Mouse (Mus musculus) ovary, postnatal 36 days (tissue): Measurements from ENCODE around the gene Nptxr.

Experiments
- DNase-seq: peaks from one replicate; pipeline ENCODE4 v3.0.0; 2022; ENCODE audit warnings: low spot score, mixed read lengths

The Nptxr gene

GRCm38 (mm10) chr15:79804352-79805071 lies at the start of gene Nptxr:
Gene Nptxr (minus strand): TSS chr15:79804766.
- DNase-seq = peak; percentile 64

DNA sequence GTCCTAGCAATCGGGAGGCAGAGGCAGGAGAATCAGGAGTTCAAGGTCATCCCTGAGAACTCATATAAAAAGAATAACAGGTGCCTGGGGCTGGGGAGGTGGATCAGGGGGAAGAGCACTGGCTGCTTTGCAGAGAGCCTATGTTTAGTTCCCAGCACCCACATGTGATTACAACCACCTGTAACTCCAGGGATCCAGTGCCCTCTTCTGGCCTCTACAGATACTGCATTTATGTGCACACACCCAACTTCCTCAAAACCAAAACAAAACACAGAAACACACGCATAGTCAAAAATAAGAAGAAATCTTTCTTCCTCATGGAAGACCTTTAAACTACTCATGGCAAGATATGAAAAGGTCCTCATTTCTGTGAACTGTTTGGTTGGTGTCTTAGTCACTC lies 45.6 kb upstream of the Nptxr start:
- no peak for DNase-seq

DNA sequence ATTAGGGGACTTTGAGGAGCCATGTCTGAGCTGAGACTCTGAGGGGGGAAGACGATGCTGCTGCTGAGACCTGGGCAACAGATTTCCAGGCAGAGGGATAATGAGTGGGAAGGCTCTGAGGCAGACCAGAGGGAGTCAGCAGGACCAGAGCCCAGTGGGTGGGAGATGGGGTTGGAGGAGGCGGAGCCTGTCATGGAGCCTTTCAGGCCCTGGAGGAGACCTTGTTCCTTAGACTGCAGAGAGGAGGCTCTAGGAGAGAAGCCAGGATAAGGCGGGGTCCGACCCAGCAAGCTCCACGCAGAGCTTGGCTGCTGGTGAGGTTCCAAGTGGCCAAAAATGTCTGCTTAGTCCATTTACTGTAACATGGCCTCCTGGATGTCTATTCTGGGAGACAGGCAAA lies 42.5 kb upstream of the Nptxr start:
- DNase-seq = no peak

GRCm38 (mm10) chr15:79845986-79846385 lies 41.4 kb upstream of the Nptxr start:
- no peak for DNase-seq

- DNase-seq = no peak
Observed at GRCm38 (mm10) chr15:79842985-79843384, 38.4 kb upstream of the Nptxr start.

DNA sequence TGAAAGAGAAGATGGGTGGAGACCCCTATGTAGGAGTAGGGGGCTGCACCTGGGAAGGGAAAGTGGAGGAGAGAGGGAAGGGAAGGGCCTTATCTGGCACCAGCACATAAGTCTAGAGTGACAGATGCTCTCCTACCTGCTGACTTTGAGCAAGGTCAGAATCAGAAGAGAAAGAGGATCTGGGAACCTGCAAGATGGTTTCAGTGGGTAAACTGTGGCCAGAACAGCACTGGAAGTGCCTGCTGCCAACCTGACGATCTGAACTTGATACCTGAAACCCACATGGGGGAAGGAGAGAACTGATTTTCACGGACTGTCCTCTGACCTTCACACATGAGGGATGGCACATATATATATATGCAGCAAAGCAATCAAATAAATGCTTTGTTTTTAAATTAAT lies 35.7 kb upstream of the Nptxr start:
- DNase-seq = no peak

GRCm38 (mm10) chr15:79834881-79835260 lies 30.3 kb upstream of the Nptxr start:
- no peak for DNase-seq

- DNase-seq = peak; percentile 98
Observed at GRCm38 (mm10) chr15:79834130-79834880, 29.7 kb upstream of the Nptxr start, which contains the start of the genes Npcd and Cbx6. Gene Npcd (minus strand): TSS chr15:79834237. Gene Cbx6 (minus strand): TSS chr15:79834688.

DNA sequence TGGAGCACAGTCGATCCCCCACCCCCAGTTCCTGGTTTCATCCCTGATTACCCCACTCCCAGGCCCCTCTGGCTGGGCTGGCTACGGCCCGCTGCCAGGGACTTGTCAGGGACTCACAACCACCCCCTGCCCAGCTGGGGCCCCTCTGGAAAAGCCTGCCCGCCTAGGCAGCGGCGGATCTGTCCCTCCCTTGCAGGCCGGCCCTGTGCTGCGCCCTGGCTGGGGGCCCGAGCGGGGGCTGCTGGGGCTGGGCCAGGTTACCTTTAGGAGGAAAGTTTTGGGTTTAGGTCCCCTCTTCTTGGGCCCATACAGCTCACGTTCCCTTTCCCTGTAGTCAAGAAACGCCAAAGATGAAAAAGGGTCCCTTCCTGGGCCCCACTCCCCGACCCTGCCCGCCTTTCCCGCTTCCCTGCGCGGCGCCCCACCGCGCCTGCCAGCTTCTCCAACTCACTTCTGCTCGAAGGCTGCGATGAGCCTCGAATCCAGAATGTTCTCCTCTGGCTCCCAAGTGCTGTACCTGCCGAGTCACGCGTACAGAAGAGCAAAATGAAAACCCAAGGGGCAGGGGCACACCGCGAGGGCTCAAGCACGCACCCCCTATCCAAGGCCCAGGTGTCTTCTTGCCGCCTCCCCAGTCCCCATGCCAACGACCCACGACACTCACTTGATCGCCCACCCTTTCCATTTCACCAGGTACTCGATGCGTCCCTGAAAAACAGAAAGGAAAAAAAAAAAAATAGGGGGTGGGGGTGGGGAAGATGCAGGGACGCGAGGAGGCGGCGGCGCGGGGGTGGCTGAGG lies 28.9 kb upstream of the Nptxr start:
- peak; percentile 53 for DNase-seq

DNA sequence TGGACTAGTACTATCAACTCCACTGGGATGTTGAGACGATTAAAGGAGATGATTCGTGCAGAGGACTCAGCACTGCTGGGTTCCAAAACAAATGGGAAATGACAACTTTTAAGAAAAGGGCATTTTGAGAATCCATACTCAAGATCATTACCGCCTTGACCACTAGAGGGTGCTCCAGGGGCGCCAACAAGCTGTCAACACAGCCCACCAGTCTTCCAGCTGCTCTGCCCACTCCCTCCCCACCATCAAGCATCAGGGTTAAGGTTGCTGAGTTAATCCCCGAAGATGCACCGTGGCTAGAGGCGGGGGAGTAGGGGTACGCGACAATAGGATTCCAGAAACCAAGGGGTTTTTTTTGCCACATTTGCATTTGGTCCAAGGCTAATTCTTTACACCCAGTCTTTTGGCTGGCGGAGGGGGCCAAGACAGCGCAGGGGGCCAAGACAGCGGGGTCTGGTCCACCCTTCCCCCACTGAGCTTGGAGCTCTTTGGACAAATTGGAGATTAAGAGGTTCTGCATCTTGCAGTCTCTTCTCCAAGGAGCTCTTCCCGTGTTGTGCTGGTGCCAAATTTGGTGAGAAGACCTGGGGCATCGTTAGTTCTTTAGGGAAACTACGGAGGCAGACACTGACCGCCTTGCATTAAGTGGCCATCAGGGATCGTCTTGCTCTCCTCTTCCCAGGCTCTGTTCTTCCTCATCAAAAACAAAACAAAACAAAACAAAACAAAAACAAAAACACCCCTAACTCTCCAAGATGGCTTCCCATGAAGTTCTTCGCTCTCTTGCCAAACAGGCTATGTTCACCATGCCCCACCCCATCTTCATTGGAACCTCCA lies 27.7 kb upstream of the Nptxr start:
- peak; percentile 58 for DNase-seq

DNA sequence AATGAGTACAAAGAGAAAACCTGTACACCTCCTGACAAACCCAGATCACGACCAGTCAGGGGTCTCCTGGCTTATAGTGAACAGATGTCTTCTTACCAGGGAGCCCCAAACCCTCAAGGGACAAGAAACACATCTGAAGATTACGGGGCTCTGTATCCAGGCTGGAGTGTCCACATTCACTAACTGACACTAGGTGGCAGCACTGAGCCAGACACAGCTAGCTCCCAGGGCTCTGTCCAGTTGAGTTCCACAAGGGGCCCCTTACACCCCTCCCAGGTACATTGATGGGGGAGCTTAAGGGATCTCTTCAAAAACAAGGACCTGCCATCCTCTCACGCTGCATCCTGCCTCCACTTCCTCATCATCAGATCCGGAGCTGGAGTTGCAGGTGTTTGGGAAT lies 25.8 kb upstream of the Nptxr start:
- DNase-seq = peak; percentile 60

GRCm38 (mm10) chr15:79829431-79829830 lies 24.9 kb upstream of the Nptxr start:
- DNase-seq = no peak

DNA sequence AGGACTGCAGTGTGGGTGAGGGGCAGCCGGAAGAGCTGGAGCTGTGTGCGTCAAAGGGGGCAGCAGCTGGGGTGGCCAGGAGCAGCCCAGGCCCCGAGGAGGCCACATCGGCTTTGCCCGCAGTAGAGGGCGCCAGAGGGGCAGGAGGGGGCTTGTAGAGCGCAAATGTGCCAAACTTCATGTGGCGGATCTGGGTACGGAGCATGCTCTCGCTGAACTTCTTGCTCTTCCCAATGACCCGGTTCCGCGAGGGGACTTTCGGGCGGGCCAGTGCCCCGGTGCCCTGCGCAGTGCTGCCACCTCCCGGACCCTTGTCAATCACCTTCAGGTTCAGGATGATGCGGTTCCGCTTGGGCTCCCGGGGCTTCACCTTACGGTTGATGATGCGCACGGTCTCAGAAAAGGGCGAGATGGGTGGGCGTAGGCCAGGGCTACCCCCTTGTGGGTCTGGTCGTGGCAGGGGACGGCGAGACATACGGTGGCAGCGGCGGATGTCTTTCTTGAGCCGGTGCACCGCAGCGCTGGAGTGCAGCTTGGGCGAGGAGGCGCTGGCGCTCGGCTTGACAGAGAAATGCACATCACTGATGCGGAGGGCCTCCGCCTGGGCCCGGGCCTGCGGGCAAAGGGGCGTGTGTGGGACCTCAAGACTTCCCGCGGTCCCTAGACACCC lies 23.9 kb upstream of the Nptxr start:
- peak; percentile 49 for DNase-seq

- DNase-seq = no peak
Observed at GRCm38 (mm10) chr15:79827778-79828210, 23.2 kb upstream of the Nptxr start.

DNA sequence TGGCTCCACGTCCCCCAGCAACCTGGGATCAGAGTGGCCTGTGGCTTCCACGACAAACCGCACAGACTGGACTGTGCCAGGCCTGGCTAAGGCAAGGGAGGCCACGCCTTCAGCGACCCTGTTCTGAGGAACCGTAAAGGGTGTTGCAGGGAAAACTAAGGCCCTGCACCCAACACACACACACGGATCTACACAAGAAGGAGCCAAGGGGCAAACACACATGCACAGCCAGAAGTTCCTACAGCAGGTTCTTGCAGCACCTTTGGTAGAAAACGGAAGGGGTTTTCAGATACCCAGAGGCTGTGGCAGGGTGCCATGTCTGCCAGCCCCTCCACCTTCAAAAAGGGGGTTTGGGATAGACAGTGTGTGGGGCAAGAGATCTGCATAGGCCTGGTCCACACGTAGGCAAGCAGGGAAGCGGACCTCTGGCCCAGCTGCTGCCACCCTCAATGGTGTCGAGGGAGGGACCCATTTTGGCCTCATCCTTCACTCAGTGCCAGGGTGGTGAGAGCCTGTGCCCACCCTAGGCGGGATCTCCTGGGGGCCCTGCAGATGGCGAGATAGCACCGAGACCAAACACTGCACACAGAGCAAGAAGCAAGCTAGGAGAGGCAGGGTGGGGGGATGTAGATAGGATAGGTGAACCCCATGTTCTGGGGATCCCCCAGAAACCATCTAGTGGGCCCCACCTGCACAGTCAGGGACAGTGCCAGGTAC lies 22.7 kb upstream of the Nptxr start:
- no peak for DNase-seq

DNA sequence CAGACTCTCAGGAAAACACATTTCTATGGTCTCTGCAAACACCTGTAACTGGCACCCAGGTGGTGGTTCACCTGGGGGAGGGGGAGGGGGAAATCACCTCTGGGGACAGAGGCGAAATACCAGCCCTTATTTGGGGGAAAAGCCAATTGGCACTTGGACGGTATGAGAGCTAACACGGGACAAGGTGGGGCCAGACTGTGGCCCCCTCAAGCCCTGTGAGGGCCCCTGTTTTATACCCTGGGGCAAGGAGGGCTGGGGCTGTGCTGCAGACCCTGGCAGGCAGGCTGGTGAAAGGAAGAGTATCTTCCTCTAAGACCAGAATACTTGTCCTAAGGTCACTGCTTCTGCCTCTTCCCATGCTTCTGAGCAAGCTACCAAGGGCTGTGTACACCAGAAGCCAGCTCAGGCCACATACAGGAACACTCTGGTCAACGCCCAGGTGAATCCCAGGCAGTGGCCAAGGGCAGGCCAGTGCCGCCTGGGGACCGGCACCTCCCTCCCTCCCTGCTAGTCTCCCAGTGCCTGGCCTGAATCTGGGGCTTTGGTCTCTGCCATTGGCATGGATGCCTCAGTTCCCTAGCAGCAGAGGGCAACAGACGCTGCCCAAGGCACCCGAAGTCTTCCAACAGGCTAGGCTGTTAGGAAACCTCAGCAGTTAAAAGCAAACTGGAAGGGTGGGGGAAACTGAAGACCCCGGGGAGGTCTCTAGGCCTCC lies 21.8 kb upstream of the Nptxr start:
- DNase-seq = no peak

GRCm38 (mm10) chr15:79825146-79825825 lies 20.7 kb upstream of the Nptxr start:
- no peak for DNase-seq

- DNase-seq = peak; percentile 66
Observed at GRCm38 (mm10) chr15:79823588-79824280, 19.2 kb upstream of the Nptxr start.
